Mouse (Mus musculus): ENCODE results near the gene Folh1. TPM values are rescaled to one million over a fixed set of nuclear protein-coding genes. Genes with fewer than 3 reads are reported as not detected.
"Not testable (repeated sequence)": the region's sequence is repeated elsewhere in the genome, so short reads cannot be mapped to it uniquely, and the experiment has no call there.

Gene Folh1
- polyA plus RNA-seq (2014; fragmentation: Nextera tagmentation; extraction: Ambion mirVana), result 0.22 and 0.61 TPM in 2 replicates

DNA sequence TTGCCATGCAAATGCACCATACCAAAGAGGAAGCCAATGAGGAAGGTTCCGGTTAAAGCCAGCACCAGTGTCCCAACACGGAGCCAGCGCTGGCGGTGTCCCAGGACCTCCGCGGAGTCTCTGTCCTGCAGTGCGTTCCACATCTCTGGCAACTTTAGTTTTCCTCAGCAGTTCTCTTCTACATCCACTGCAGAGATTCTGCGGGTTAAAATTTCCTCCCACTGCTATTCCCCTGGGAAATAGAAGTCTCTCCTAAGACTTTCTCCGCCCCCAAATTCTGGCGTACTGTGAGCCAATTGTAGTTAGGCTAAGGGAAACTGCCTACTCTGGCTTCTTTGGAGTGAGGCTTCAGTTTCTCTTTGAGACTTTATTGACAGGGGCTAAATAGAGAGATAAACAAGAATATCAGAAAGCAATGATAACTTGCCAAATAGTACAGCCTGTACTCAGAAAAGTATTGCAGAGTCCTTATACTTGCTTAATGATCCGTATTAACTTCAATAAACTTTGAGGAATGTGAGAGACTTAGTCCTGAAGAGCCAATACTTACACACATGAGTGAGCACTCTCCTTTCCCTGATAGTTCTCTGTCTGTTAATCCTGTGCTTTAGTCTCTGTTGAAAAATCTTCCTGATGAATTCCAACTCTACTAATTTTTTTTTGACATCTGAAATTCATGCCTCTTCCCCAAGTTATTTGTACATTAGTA, at the start of gene Folh1:
Folh1 (minus strand) TSS at position 327 of the 709 bp plus-strand sequence.
- Histone ChIP-seq H3K4me1 (ENCODE audit: control insufficient read depth, insufficient read depth, low read length) (no peaks in the 10 kb centered on the region), H3K9ac (ENCODE audit: low read length) (peak within 1 kb of the TSS; percentile 22), H3K27me3 (ENCODE audit: control insufficient read depth, insufficient read depth, low read length) (no peaks in the 10 kb centered on the region), H3K36me3 (ENCODE audit: control insufficient read depth, insufficient read depth, low read length) (no peaks in the 10 kb centered on the region), H3K27ac (ENCODE audit: low read depth, low read length) (no peak within 1 kb of the TSS), H3K4me2 (ENCODE audit: low read depth) (peak within 1 kb of the TSS; percentile 42), H3K4me3 (ENCODE audit: low read depth, low read length) (peak within 1 kb of the TSS; percentile 23), H3K9me3 (ENCODE audit: control insufficient read depth, low read length) (no peaks in the 10 kb centered on the region)
- 6% methylated on average over 11 of the region's 11 CpGs for WGBS
- DNase-seq (ENCODE audit: low spot score) (peak; percentile 20), ATAC-seq (ENCODE audit: insufficient read depth, low FRiP score, low TSS enrichment) (0 out of 2 replicates have a peak, but pooled peaks have one; percentile 35)

DNA sequence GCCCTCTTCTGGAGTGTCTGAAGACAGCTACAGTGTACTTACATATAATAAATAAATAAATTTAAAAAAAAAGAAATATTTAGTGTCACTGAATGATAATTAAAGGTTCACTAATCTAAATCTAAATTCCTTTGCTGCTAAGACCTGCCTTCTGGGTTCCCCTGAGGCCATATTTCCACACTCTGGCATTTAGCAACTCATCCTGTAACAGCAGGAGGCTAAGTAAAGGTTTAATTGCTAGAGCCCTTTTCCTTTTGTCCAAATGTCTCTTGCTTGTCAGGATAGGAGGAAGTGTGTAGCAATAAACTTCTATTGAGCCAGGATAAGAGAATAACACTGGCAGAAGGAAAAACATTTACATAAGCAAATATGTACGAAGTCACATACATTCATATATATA, 40.7 kb upstream of the Folh1 start:
- Histone ChIP-seq H3K27me3 (ENCODE audit: control insufficient read depth, insufficient read depth, low read length) (no peaks in the 10 kb centered on the region), H3K9me3 (ENCODE audit: control insufficient read depth, low read length) (no peaks in the 10 kb centered on the region), H3K9ac (ENCODE audit: low read length) (no peak overlapping the region), H3K4me2 (ENCODE audit: low read depth) (no peak overlapping the region), H3K4me1 (ENCODE audit: control insufficient read depth, insufficient read depth, low read length) (no peaks in the 10 kb centered on the region), H3K27ac (ENCODE audit: low read depth, low read length) (no peak overlapping the region), H3K36me3 (ENCODE audit: control insufficient read depth, insufficient read depth, low read length) (no peaks in the 10 kb centered on the region), H3K4me3 (ENCODE audit: low read depth, low read length) (no peak overlapping the region)
- no peak for DNase-seq (ENCODE audit: low spot score)
- no peak for ATAC-seq (ENCODE audit: insufficient read depth, low FRiP score, low TSS enrichment)
- 83% methylated on average over 1 of the region's 1 CpGs for WGBS

DNA sequence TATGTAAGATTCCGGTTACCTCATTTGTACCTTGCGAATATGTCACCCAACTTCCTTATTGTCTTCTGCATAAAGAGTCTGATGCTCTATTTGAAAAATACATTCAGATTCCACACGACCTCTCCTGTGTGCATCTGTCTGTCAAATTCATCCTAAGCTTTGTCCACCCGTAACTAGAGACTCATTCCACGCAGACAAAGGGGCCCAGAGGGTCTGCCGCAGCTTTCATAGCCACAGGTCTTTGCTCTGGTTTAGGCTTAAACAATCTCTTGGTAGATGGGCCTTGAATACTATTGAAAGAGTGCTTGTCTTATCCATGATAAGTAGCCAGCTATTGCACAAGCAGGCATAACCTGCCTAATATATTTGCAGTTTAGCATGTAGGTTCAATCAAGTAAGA, 40.0 kb upstream of the Folh1 start:
- not testable (repeated sequence) for H3K9me3 ChIP-seq (ENCODE audit: control insufficient read depth, low read length); H3K4me3 ChIP-seq (ENCODE audit: low read depth, low read length); H3K27me3 ChIP-seq (ENCODE audit: control insufficient read depth, insufficient read depth, low read length); H3K4me2 ChIP-seq (ENCODE audit: low read depth); H3K27ac ChIP-seq (ENCODE audit: low read depth, low read length); H3K36me3 ChIP-seq (ENCODE audit: control insufficient read depth, insufficient read depth, low read length); H3K9ac ChIP-seq (ENCODE audit: low read length); H3K4me1 ChIP-seq (ENCODE audit: control insufficient read depth, insufficient read depth, low read length); DNase-seq (ENCODE audit: low spot score); ATAC-seq (ENCODE audit: insufficient read depth, low FRiP score, low TSS enrichment)
- 89% methylated on average over 6 of the region's 6 CpGs for WGBS

DNA sequence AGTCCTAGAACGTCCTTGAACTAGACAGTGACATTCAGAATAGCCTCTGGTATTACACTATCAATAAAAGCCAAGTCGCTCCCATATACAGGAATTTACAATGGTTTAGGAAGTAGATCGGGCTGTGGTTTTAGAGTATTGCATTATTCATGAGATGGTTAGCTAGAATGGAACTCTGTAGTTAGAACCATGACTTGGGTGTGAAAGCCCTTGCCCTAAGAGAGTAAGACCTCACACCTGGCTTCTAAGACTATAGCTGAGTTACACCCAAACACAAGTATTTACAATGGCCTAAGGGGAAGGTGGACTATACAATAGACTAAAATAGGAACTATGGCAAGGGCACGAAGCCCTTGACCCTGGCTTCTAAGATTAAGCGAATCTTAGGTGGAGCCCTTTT, 39.5 kb upstream of the Folh1 start:
- not testable (repeated sequence) for H3K9ac ChIP-seq (ENCODE audit: low read length); H3K4me3 ChIP-seq (ENCODE audit: low read depth, low read length); H3K9me3 ChIP-seq (ENCODE audit: control insufficient read depth, low read length); DNase-seq (ENCODE audit: low spot score); H3K36me3 ChIP-seq (ENCODE audit: control insufficient read depth, insufficient read depth, low read length); H3K27ac ChIP-seq (ENCODE audit: low read depth, low read length); H3K4me1 ChIP-seq (ENCODE audit: control insufficient read depth, insufficient read depth, low read length); H3K4me2 ChIP-seq (ENCODE audit: low read depth); ATAC-seq (ENCODE audit: insufficient read depth, low FRiP score, low TSS enrichment); H3K27me3 ChIP-seq (ENCODE audit: control insufficient read depth, insufficient read depth, low read length)
- 88% methylated on average over 4 of the region's 5 CpGs for WGBS

DNA sequence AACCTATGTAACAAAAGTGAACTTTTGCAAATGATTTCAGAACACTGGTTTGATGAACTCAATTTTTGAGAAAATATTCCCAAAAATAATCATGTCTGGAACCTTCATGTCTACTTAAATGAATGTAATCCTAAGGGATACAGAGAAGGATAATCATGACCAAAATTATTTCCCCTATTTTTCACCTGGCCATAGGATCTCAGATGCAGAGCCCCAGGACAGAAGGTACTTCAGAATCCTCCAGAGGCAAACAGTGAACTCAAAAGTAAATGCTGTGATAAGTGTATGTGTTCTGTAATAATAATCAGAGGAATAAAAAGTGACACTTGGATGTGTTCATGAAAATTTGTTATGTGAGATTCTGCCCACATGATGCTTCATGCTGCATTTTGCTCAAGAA, 19.0 kb upstream of the Folh1 start, which contains the start of gene Vmn2r77:
Vmn2r77 (plus strand) TSS at position 301 of the 400 bp plus-strand sequence.
- Histone ChIP-seq H3K4me1 (ENCODE audit: control insufficient read depth, insufficient read depth, low read length) (no peaks in the 10 kb centered on the region), H3K4me2 (ENCODE audit: low read depth) (no peak within 1 kb of the TSS), H3K27me3 (ENCODE audit: control insufficient read depth, insufficient read depth, low read length) (no peaks in the 10 kb centered on the region), H3K9ac (ENCODE audit: low read length) (no peak within 1 kb of the TSS), H3K9me3 (ENCODE audit: control insufficient read depth, low read length) (no peaks in the 10 kb centered on the region), H3K27ac (ENCODE audit: low read depth, low read length) (no peak within 1 kb of the TSS), H3K36me3 (ENCODE audit: control insufficient read depth, insufficient read depth, low read length) (no peaks in the 10 kb centered on the region), H3K4me3 (ENCODE audit: low read depth, low read length) (no peak within 1 kb of the TSS)
- no peak for ATAC-seq (ENCODE audit: insufficient read depth, low FRiP score, low TSS enrichment)
- DNase-seq (ENCODE audit: low spot score), result no peak

DNA sequence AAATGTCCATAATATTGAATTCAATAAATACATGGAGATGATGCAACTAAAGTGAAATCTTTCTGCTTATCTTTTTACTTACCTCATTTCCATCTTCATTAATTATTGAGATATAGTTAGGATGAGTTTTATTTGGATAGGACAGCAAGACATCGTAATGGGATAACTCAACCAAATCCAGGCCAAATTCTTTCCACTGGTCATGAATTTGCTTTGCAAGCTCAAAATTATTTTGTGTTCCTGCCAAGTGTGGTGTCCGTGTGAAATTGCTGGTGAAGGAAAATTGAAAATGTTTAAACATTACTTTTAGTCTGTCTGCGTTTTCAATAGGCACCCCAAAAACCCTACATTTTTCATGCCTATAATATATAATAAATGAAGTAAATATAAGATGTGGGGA, 4.1 kb downstream of the Folh1 start:
- no peak for ATAC-seq (ENCODE audit: insufficient read depth, low FRiP score, low TSS enrichment)
- Histone ChIP-seq H3K36me3 (ENCODE audit: control insufficient read depth, insufficient read depth, low read length) (no peaks in the 10 kb centered on the region), H3K4me2 (ENCODE audit: low read depth) (no peak overlapping the region), H3K9ac (ENCODE audit: low read length) (no peak overlapping the region), H3K27me3 (ENCODE audit: control insufficient read depth, insufficient read depth, low read length) (no peaks in the 10 kb centered on the region), H3K9me3 (ENCODE audit: control insufficient read depth, low read length) (no peaks in the 10 kb centered on the region), H3K4me1 (ENCODE audit: control insufficient read depth, insufficient read depth, low read length) (no peaks in the 10 kb centered on the region), H3K4me3 (ENCODE audit: low read depth, low read length) (no peak overlapping the region), H3K27ac (ENCODE audit: low read depth, low read length) (no peak overlapping the region)
- DNase-seq (ENCODE audit: low spot score), result no peak
- 93% methylated on average over 3 of the region's 3 CpGs for WGBS

DNA sequence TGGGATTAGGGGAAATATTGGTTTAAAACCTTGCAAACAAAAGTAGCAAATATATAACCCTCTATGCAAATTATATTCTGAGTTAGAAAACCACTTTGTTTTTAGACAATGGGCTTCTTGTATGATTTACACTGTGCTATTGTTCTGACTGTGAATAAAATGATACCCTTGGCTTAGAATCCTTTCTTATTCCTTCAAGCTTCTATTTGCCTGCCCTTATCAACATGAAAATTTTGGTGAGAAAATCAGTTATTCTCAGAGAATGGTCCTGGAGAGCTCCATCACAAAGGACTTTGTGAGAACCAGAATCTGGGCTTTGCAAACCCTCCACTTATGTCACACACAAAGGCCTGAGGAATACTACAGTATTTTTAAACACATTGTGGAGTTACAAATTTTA, 11.1 kb downstream of the Folh1 start:
- no peaks in the 10 kb centered on the region for H3K27me3 ChIP-seq (ENCODE audit: control insufficient read depth, insufficient read depth, low read length)
- no peak overlapping the region for H3K4me2 ChIP-seq (ENCODE audit: low read depth)
- no peak overlapping the region for H3K9ac ChIP-seq (ENCODE audit: low read length)
- DNase-seq (ENCODE audit: low spot score) (no peak), ATAC-seq (ENCODE audit: insufficient read depth, low FRiP score, low TSS enrichment) (no peak)
- no peaks in the 10 kb centered on the region for H3K9me3 ChIP-seq (ENCODE audit: control insufficient read depth, low read length)
- H3K36me3 ChIP-seq (ENCODE audit: control insufficient read depth, insufficient read depth, low read length), result no peaks in the 10 kb centered on the region
- H3K4me1 ChIP-seq (ENCODE audit: control insufficient read depth, insufficient read depth, low read length), result no peaks in the 10 kb centered on the region
- H3K27ac ChIP-seq (ENCODE audit: low read depth, low read length), result no peak overlapping the region
- no peak overlapping the region for H3K4me3 ChIP-seq (ENCODE audit: low read depth, low read length)

DNA sequence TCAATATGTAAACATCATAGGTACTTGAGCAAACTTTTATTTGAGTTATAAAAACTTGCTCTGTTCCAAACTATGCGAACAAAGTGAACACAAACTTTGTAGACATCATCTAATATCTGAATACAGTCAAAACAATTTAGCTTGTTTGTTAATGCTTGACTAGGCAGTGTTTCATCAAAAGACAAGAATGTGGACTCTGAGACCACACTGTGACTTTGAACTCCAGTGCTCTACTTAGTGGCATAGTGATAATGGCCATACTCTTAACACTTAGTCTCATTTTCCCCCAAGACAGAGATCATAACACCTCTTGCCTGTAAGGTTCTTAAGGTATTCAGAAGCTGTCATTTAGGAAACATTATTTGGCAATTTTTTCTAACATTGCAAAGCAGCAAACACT, 15.0 kb downstream of the Folh1 start:
- DNase-seq (ENCODE audit: low spot score) (no peak), ATAC-seq (ENCODE audit: insufficient read depth, low FRiP score, low TSS enrichment) (no peak)
- H3K4me1 ChIP-seq (ENCODE audit: control insufficient read depth, insufficient read depth, low read length), result no peaks in the 10 kb centered on the region
- no peak overlapping the region for H3K9ac ChIP-seq (ENCODE audit: low read length)
- H3K4me2 ChIP-seq (ENCODE audit: low read depth), result no peak overlapping the region
- H3K9me3 ChIP-seq (ENCODE audit: control insufficient read depth, low read length), result no peaks in the 10 kb centered on the region
- no peaks in the 10 kb centered on the region for H3K27me3 ChIP-seq (ENCODE audit: control insufficient read depth, insufficient read depth, low read length)
- no peak overlapping the region for H3K27ac ChIP-seq (ENCODE audit: low read depth, low read length)
- WGBS, result 86% methylated on average over 1 of the region's 1 CpGs
- H3K4me3 ChIP-seq (ENCODE audit: low read depth, low read length), result no peak overlapping the region
- no peaks in the 10 kb centered on the region for H3K36me3 ChIP-seq (ENCODE audit: control insufficient read depth, insufficient read depth, low read length)

DNA sequence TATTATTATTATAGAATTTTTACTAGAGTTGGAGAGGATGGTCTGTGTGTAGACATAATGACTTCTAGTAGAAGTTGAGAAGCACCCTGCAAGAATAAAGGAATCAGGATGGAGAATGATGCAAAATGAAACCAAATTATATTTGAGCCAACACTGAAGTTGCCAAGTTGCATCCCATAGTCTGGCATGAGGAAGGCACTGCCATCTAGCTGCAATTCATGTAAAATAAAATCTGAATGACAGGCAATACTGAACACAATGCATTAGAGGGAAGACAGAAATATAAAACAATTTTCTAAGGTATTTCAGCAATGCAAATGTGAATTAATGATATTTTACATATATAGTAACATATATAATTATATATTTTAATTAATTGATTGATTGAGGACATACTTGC, 50.7 kb downstream of the Folh1 start:
- DNase-seq (ENCODE audit: low spot score) (no peak), ATAC-seq (ENCODE audit: insufficient read depth, low FRiP score, low TSS enrichment) (no peak)
- Histone ChIP-seq H3K4me1 (ENCODE audit: control insufficient read depth, insufficient read depth, low read length) (no peaks in the 10 kb centered on the region), H3K27me3 (ENCODE audit: control insufficient read depth, insufficient read depth, low read length) (no peaks in the 10 kb centered on the region), H3K4me2 (ENCODE audit: low read depth) (no peak overlapping the region), H3K36me3 (ENCODE audit: control insufficient read depth, insufficient read depth, low read length) (no peaks in the 10 kb centered on the region), H3K27ac (ENCODE audit: low read depth, low read length) (no peak overlapping the region), H3K4me3 (ENCODE audit: low read depth, low read length) (no peak overlapping the region), H3K9ac (ENCODE audit: low read length) (no peak overlapping the region), H3K9me3 (ENCODE audit: control insufficient read depth, low read length) (no peaks in the 10 kb centered on the region)
